Mouse (Mus musculus): ENCODE data around the gene Ppp1r18. TPM values are rescaled to one million over a fixed set of nuclear protein-coding genes. Genes with fewer than 3 reads are reported as not detected.

Ppp1r18 gene
- total RNA-seq (2021) = 1 to 10 TPM; 3.9 to 7.9 TPM
- long read RNA-seq, experiment 1, transcript Ppp1r18-205 (3 exons, 3,185 nt) = major isoform, 5 of 5 reads
- long read RNA-seq, experiment 1, partial matches to known transcripts = 0 of 5 reads
- long read RNA-seq, experiment 1, other reads (novel, unspliced or antisense) = 0 of 5 reads
- long read RNA-seq, experiment 2, partial matches to known transcripts = 0 of 3 reads
- long read RNA-seq, experiment 2, other reads (novel, unspliced or antisense) = 1 of 3 reads

GRCm38 (mm10) chr17:35865481-35866280, at the start of gene Ppp1r18:
Ppp1r18 (plus strand) TSS chr17:35865593.
- TF ChIP-seq CTCF (IDR thresholded peaks at IDR 0.05) = no peak
- Histone ChIP-seq H3K27ac (peak within 1 kb of the TSS; percentile 96), H3K4me3 (peak within 1 kb of the TSS; percentile 78)
- DNase-seq = peak; percentile 87
- intact Hi-C loops (cut with DNase I) = no loop called here

DNA sequence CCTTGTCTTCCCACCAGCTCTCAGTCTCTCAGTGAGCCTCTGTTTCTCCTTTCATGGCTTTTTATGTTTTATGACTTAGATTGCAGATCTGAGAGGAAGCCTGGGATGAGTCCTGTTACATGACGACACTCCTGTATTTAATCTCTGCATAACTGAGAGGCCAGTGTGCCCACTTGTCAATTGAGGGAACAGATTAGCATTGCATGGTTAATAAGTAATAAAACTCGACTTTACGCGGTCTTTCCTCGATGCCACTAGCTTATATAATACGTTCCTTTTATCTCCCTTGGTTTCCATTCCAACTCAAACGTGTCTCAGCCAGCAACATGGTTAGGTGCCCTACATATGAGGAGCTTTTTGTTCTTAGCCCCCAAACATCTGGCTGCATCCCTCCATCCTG, 49.6 kb upstream of the Ppp1r18 start:
- intact Hi-C loops (cut with DNase I) = no loop called here
- DNase-seq = no peak
- Histone ChIP-seq H3K27ac (peak overlapping the region; percentile 16; the same call in 1 of the 2 replicates), H3K4me3 (no peak overlapping the region)
- TF ChIP-seq CTCF (IDR thresholded peaks at IDR 0.05) = no peak

GRCm38 (mm10) chr17:35816686-35817085, 48.7 kb upstream of the Ppp1r18 start:
- no peak for TF ChIP-seq CTCF (IDR thresholded peaks at IDR 0.05)

DNA sequence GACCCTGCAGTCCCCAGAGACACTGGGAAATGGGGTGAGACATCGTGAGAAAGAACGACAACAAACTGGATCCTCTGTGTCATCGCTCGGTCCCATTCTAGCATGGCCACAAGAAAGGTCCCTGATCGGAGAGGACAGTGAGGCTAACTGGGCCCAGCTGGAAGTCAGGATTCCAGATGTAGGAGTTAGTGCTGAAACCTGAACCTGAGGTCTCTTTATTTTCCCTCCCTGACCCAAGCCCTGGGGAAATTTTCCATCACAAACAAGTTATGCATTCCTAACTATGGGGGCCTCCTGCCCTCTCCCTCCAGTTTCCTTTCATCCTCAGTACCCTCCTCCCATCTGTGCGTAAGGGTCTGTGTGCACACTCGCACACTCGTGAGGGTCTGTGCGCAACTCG, 48.2 kb upstream of the Ppp1r18 start:
- intact Hi-C loops (cut with DNase I) = no loop called here
- Histone ChIP-seq H3K27ac (no peak overlapping the region), H3K4me3 (no peak overlapping the region)
- no peak for TF ChIP-seq CTCF (IDR thresholded peaks at IDR 0.05)
- no peak for DNase-seq

More at GRCm38 (mm10) chr17:35816686-35817085, 48.7 kb upstream of the Ppp1r18 start:
- intact Hi-C loops (cut with DNase I) = no loop called here
- no peak for DNase-seq
- Histone ChIP-seq H3K4me3 (no peak overlapping the region), H3K27ac (no peak overlapping the region)

- intact Hi-C loops (cut with DNase I) = loop anchor here (10.0 kb wide), 1 partner anchor 165 kb away; the partner anchor contains the start of gene Prr3
- H3K27ac ChIP-seq = no peak overlapping the region
- no peak for DNase-seq
Measured at GRCm38 (mm10) chr17:35820111-35820510, 45.3 kb upstream of the Ppp1r18 start.

DNA sequence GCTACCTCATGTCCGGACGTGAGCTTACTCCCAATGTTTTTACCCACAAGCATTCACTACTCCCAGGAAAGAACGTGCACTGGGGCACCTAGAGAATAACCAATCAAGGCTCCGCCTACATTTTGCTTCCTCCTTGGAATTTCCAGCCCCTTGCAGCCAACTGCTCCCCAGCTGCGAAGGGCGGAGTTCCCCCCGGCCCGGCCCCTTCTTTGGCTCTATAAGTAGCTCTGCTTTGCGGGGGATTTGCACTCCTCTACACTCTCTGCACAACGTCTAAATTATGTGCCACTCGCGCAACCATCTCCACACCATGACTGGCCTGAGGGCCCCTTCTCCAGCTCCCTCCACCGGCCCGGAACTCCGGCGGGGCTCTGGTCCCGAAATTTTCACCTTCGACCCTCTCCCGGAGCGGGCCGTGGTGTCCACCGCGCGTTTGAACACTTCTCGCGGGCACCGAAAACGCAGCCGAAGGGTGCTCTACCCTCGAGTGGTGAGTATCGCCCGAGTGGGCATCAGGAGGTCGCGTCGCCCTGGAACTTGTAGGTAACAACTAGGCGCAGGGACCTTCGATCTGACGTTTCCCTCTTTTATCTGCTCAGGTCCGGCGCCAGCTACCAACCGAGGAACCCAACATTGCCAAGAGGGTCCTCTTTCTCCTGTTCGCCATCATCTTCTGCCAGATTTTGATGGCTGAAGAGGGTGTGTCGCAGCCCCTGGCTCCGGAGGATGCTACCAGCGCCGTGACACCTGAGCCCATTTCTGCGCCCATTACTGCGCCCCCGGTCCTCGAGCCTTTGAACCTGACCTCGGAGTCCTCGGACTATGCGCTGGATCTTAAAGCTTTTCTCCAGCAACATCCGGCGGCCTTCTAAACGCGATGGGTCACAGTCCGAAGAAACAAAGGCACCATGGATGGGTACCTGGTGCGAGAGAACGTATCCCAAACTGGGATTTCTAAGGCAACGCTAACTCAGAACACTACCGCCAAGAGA, 43.7 kb upstream of the Ppp1r18 start, which contains the start of gene Ier3:
Gene Ier3, plus strand, starts transcription at position 246 of the 992 bp plus-strand sequence.
- H3K27ac ChIP-seq = peak within 1 kb of the TSS; percentile 95
- peak within 1 kb of the TSS; percentile 73 for H3K4me3 ChIP-seq
- no peak for TF ChIP-seq CTCF (IDR thresholded peaks at IDR 0.05)
- DNase-seq = peak; percentile 88
- intact Hi-C loops (cut with DNase I) = loop anchor here (2.0 to 10.0 kb wide), 2 partner anchors 83 to 163 kb away; partner anchors contain the start of gene Prr3

More at GRCm38 (mm10) chr17:35820111-35820510, 45.3 kb upstream of the Ppp1r18 start:
- TF ChIP-seq CTCF (IDR thresholded peaks at IDR 0.05) = no peak
- H3K4me3 ChIP-seq = no peak overlapping the region

- peak overlapping the region; percentile 95 for H3K27ac ChIP-seq
- intact Hi-C loops (cut with DNase I) = loop anchor here (2.0 to 10.0 kb wide), 2 partner anchors 84 to 162 kb away; partner anchors contain the start of gene Prr3
- TF ChIP-seq CTCF (IDR thresholded peaks at IDR 0.05) = no peak
- peak overlapping the region; percentile 73 for H3K4me3 ChIP-seq
- DNase-seq = no peak
Measured at GRCm38 (mm10) chr17:35822564-35822963, 42.8 kb upstream of the Ppp1r18 start.

DNA sequence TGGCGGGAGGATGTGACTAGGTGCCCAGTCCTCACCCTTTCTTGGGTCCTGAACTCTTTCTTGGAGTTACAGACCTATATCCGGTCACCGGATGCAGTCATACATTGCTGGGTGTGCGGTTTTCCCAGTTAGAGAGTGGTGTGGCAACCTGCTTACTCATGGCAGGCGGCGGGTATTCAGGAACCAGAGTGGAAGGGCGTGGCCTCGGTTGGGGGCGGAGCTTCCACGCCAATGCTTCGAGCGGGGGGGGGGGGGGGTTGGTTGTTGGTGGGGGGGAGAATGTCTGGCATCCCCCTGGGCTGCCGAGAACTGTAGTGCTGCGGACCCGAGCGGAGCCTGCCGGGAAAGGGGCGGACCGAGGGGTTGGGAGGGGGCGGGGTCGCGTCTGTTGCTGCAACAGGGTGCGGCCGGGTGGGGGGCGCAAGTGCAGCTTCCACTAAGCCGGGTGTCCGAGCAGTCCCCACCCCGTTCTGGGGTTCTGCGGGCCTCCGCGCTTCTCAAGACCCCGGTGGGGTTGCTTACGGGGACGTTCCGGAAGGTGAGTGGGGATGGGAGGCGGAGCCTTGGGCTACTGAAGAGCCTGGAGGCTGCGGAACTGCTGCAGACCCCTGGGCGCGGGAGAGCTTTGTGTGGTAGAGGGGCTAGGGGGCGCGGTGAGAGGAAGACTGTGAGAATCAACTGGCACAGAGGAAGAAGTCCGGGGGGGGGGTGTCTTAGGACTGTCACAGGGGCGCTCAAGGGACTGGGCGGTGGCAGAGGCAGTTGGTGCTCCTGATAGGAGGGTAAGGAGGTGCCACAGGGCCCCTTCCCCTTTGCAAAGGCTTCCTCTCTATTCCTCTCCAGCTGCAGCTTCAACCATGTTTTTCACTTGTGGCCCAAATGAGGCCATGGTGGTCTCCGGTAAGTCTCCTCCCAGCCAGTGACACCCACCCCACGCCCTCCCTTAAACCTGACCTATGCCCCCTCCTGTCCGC, 42.1 kb upstream of the Ppp1r18 start, which contains the start of gene Flot1:
Gene Flot1, plus strand, starts transcription at position 267 of the 974 bp plus-strand sequence.
- peak within 1 kb of the TSS; percentile 95 for H3K27ac ChIP-seq
- DNase-seq = peak; percentile 94
- TF ChIP-seq CTCF (IDR thresholded peaks at IDR 0.05) = no peak
- peak within 1 kb of the TSS; percentile 73 for H3K4me3 ChIP-seq
- intact Hi-C loops (cut with DNase I) = loop anchor here (2.0 to 10.0 kb wide), 2 partner anchors 84 to 162 kb away; partner anchors contain the start of gene Prr3

- H3K27ac ChIP-seq = 0 out of 2 replicates have a peak overlapping the region, but pooled peaks have one; percentile 20
- intact Hi-C loops (cut with DNase I) = loop anchor here (10.0 kb wide), 1 partner anchor 160 kb away; the partner anchor contains the start of gene Prr3
- peak; percentile 39 for TF ChIP-seq CTCF (IDR thresholded peaks at IDR 0.05)
- no peak for DNase-seq
- no peak overlapping the region; the same call in 1 of the 2 replicates for H3K4me3 ChIP-seq
Measured at GRCm38 (mm10) chr17:35824402-35824801, 41.0 kb upstream of the Ppp1r18 start.

DNA sequence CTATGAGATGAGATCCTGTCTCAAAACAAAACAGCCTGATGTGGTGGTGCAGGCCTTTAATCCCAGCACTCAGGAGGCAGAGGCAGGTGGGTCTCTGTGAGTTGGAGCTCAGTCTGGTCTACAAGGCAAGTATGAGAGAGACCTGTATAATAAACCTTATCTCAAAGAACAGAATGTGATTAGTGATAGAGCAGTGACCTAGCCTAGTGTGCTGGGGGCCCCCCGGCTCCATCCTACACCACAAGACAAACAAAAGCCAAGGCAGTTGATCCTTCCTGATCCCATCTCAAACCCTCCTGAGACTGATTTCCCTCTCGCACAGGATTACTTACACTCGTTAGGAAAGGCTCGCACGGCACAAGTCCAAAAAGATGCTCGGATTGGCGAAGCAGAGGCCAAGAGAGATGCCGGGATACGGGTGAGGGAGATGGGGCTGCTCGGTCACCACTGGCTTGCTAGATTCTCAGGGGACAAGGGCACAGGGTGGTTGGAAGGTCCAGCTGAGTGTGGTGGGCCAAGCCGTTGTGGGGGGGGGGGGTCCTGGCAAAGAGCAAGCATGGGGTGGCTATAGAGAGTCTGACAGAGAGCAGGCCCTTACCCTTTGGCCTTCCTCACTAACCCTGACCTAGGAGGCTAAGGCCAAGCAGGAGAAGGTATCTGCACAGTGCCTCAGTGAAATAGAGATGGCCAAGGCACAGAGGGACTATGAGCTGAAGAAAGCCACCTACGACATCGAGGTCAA, 40.1 kb upstream of the Ppp1r18 start:
- Histone ChIP-seq H3K4me3 (no peak overlapping the region), H3K27ac (no peak overlapping the region)
- no peak for TF ChIP-seq CTCF (IDR thresholded peaks at IDR 0.05)
- no peak for DNase-seq
- intact Hi-C loops (cut with DNase I) = loop anchor here (10.0 kb wide), 1 partner anchor 160 kb away; the partner anchor contains the start of gene Prr3
